Comparison of ENCODE assay signal across 12 mouse cellular contexts in genomic region chr11:87579713-87580112, GRCm38 (mm10). TPM values are rescaled to one million over a fixed set of nuclear protein-coding genes. Genes with fewer than 3 reads are reported as not detected.
DNase-seq lines count a peak whose midpoint lies in the region; ATAC-seq and TF ChIP-seq lines count a peak whose summit lies in the region.
"Had no signal": no experiment of that assay in that cellular context is flagged by ENCODE, and none has a peak within 500 bp of the region (broad histone marks: within the 10 kb centered on the region; RNA-seq: fewer than 3 reads in every experiment).

No protein-coding gene starts in this region.

- H3K4me1 ChIP-seq in heart, embryonic 13.5 days: peaks cover 52% of the 10 kb centered on the region
- peaks cover 52% of the 10 kb centered on the region for H3K4me1 ChIP-seq in midbrain, embryonic 10.5 days
- H3K4me1 ChIP-seq in midbrain, postnatal 0 days (ENCODE audit: insufficient read depth, low read length): peaks cover 2% of the 10 kb centered on the region; the same call in 1 of the 2 replicates
- H3K4me1 ChIP-seq in small intestine, adult 2 months (ENCODE audit: control insufficient read depth, insufficient read depth, insufficient read length, low read length): peaks cover 16% of the 10 kb centered on the region

- no peaks in the 10 kb centered on the region for H3K36me3 ChIP-seq in heart, embryonic 13.5 days
- H3K36me3 ChIP-seq in midbrain, embryonic 10.5 days: no peaks in the 10 kb centered on the region
- 0 out of 2 replicates have a peak, but pooled peaks cover 3% of the 10 kb centered on the region for H3K36me3 ChIP-seq in midbrain, postnatal 0 days (ENCODE audit: insufficient read depth, low read length)
- no peaks in the 10 kb centered on the region for H3K36me3 ChIP-seq in small intestine, adult 2 months (ENCODE audit: control insufficient read depth, insufficient read depth, low read length)

- 25% methylated on average over 1 of the region's 1 CpGs for WGBS in heart, embryonic 13.5 days
- 59% methylated on average over 1 of the region's 1 CpGs for WGBS in midbrain, embryonic 10.5 days
- WGBS in midbrain, postnatal 0 days: 17% methylated on average over 1 of the region's 1 CpGs
- 69% methylated on average over 1 of the region's 1 CpGs for WGBS in small intestine, adult 2 months

- DNase-seq in heart, postnatal 4 days: no peak
- DNase-seq in midbrain, embryonic 10.5 days (ENCODE audit: low spot score): no peak
- DNase-seq in midbrain, postnatal 0 days (ENCODE audit: low spot score): no peak
- peak; percentile 60 for DNase-seq in lung, adult 18-20 months
- DNase-seq in frontal cortex, adult 2 months (ENCODE audit: extremely low spot score in 1 of 2, low spot score in 1 of 2): no peak
- no peak for DNase-seq in right cerebral cortex, adult 18-20 months
- DNase-seq: spleen, adult 18-20 months had no signal

- TF ChIP-seq CTCF in midbrain, postnatal 0 days (IDR thresholded peaks at IDR 0.05): no peak
- TF ChIP-seq CTCF in small intestine, adult 2 months (IDR thresholded peaks at IDR 0.05; ENCODE audit: extremely low read depth, insufficient read length, insufficient replicate concordance, low read depth, low read length): no peak

- no peak for ATAC-seq in heart, embryonic 13.5 days (ENCODE audit: extremely low read depth, insufficient number of reproducible peaks, low FRiP score, low TSS enrichment)
- no peak for ATAC-seq in midbrain, postnatal 0 days (ENCODE audit: low FRiP score)

- no peaks in the 10 kb centered on the region for H3K27me3 ChIP-seq in heart, embryonic 13.5 days (replicated peaks)
- peaks cover 25% of the 10 kb centered on the region for H3K27me3 ChIP-seq in midbrain, embryonic 10.5 days (ENCODE audit: low read depth, poor library complexity, severe bottlenecking)
- no peaks in the 10 kb centered on the region for H3K27me3 ChIP-seq in midbrain, postnatal 0 days (ENCODE audit: insufficient read depth, low read length)
- H3K27me3 ChIP-seq in small intestine, adult 2 months (ENCODE audit: control insufficient read depth, insufficient read depth, low read length): peaks cover 4% of the 10 kb centered on the region

- no peak for TF ChIP-seq POLR2A in small intestine, adult 2 months (IDR thresholded peaks at IDR 0.05; ENCODE audit: low read depth, low read length)

- H3K4me3 ChIP-seq in heart, embryonic 13.5 days: no peak overlapping the region
- H3K4me3 ChIP-seq in midbrain, embryonic 10.5 days: no peak overlapping the region
- H3K4me3 ChIP-seq in midbrain, postnatal 0 days (ENCODE audit: low read depth, low read length): no peak overlapping the region
- peak overlapping the region; percentile 47; the same call in 1 of the 2 replicates for H3K4me3 ChIP-seq in small intestine, adult 2 months (ENCODE audit: low read depth, low read length)

- no peaks in the 10 kb centered on the region for H3K9me3 ChIP-seq in heart, embryonic 13.5 days
- no peaks in the 10 kb centered on the region for H3K9me3 ChIP-seq in midbrain, embryonic 10.5 days (replicated peaks)
- no peaks in the 10 kb centered on the region for H3K9me3 ChIP-seq in midbrain, postnatal 0 days (ENCODE audit: low read length)

- H3K9ac ChIP-seq in heart, embryonic 13.5 days: peak overlapping the region; percentile 81; the same call in 1 of the 2 replicates
- no peak overlapping the region for H3K9ac ChIP-seq in midbrain, postnatal 0 days (replicated peaks; ENCODE audit: low read length, poor library complexity, severe bottlenecking)

- H3K27ac ChIP-seq in heart, embryonic 13.5 days (replicated peaks): peak overlapping the region; percentile 72
- peak overlapping the region; percentile 84; the same call in 1 of the 2 replicates for H3K27ac ChIP-seq in midbrain, embryonic 10.5 days (replicated peaks)
- H3K27ac ChIP-seq in midbrain, postnatal 0 days (ENCODE audit: low read depth, low read length): no peak overlapping the region
- H3K27ac ChIP-seq in small intestine, adult 2 months (ENCODE audit: insufficient read depth, low read depth, low read length): peak overlapping the region; percentile 54

- peak overlapping the region; percentile 93 for H3K4me2 ChIP-seq in heart, embryonic 13.5 days
- H3K4me2 ChIP-seq in midbrain, postnatal 0 days (ENCODE audit: low read depth, low read length, poor library complexity, severe bottlenecking): no peak overlapping the region

RNA-seq across cellular contexts. Expression of gene Sept4, which starts 11.0 kb away (rescaled TPM):
- 15.3 and 18.5 TPM in 2 replicates for polyA plus RNA-seq in heart, embryonic 13.5 days (2015; fragmentation: Nextera tagmentation; extraction: Ambion mirVana)
- total RNA-seq in heart, postnatal 4 days (2021): 10 to 100 TPM; 65.4 to 68.6 TPM
- 10.7 and 11.3 TPM in 2 replicates for polyA plus RNA-seq in midbrain, embryonic 10.5 days (2016; fragmentation: Nextera tagmentation; extraction: Ambion mirVana)
- total RNA-seq in midbrain, postnatal 0 days (2014; rRNA removed): 19.4 and 26.6 TPM in 2 replicates
- 39.1 and 40.5 TPM in 2 replicates for polyA plus RNA-seq in midbrain, postnatal 0 days (2015; fragmentation: Nextera tagmentation; extraction: Ambion mirVana)
- 11.3 and 19.8 TPM in 2 replicates for polyA plus RNA-seq in small intestine, adult 2 months (2012; rRNA removed)
- polyA plus RNA-seq in frontal cortex, adult 2 months (2012; rRNA removed): 287 and 294 TPM in 2 replicates

RNA-seq across cellular contexts. Expression of gene Mtmr4, which starts 12.2 kb away (rescaled TPM):
- polyA plus RNA-seq in heart, embryonic 13.5 days (2015; fragmentation: Nextera tagmentation; extraction: Ambion mirVana): 14.1 and 14.7 TPM in 2 replicates
- 10 to 100 TPM; 15.2 TPM for total RNA-seq in heart, postnatal 4 days (2021)
- 63.5 and 69.8 TPM in 2 replicates for polyA plus RNA-seq in midbrain, embryonic 10.5 days (2016; fragmentation: Nextera tagmentation; extraction: Ambion mirVana)
- 98.9 and 116 TPM in 2 replicates for total RNA-seq in midbrain, postnatal 0 days (2014; rRNA removed)
- polyA plus RNA-seq in midbrain, postnatal 0 days (2015; fragmentation: Nextera tagmentation; extraction: Ambion mirVana): 33.2 and 34.1 TPM in 2 replicates
- 28.3 and 60.0 TPM in 2 replicates for polyA plus RNA-seq in small intestine, adult 2 months (2012; rRNA removed)
- 41.5 and 47.3 TPM in 2 replicates for polyA plus RNA-seq in frontal cortex, adult 2 months (2012; rRNA removed)

RNA-seq across cellular contexts. Expression of gene Gm11492, which starts 13.3 kb away (rescaled TPM):
- polyA plus RNA-seq in heart, embryonic 13.5 days (2015; fragmentation: Nextera tagmentation; extraction: Ambion mirVana): not detected in 2 replicates
- not detected for total RNA-seq in heart, postnatal 4 days (2021)
- not detected in 2 replicates for polyA plus RNA-seq in midbrain, embryonic 10.5 days (2016; fragmentation: Nextera tagmentation; extraction: Ambion mirVana)
- not detected in 2 replicates for total RNA-seq in midbrain, postnatal 0 days (2014; rRNA removed)
- not detected in 2 replicates for polyA plus RNA-seq in midbrain, postnatal 0 days (2015; fragmentation: Nextera tagmentation; extraction: Ambion mirVana)
- not detected in 2 replicates for polyA plus RNA-seq in small intestine, adult 2 months (2012; rRNA removed)
- polyA plus RNA-seq in frontal cortex, adult 2 months (2012; rRNA removed): 0.04 TPM in 1 of 2 replicates, not detected in the other
- polyA plus RNA-seq: embryonic facial prominence, embryonic 11.5 days; limb, embryonic 11.5 days; urinary bladder, adult 2 months had no signal

RNA-seq across cellular contexts. Expression of gene Hsf5, which starts 37.3 kb away (rescaled TPM):
- 0.05 and 0.13 TPM in 2 replicates for polyA plus RNA-seq in heart, embryonic 13.5 days (2015; fragmentation: Nextera tagmentation; extraction: Ambion mirVana)
- total RNA-seq in heart, postnatal 4 days (2021): under 1 TPM; 0.09 to 0.10 TPM
- polyA plus RNA-seq in midbrain, embryonic 10.5 days (2016; fragmentation: Nextera tagmentation; extraction: Ambion mirVana): 0.40 and 0.42 TPM in 2 replicates
- total RNA-seq in midbrain, postnatal 0 days (2014; rRNA removed): 0.11 and 0.52 TPM in 2 replicates
- polyA plus RNA-seq in midbrain, postnatal 0 days (2015; fragmentation: Nextera tagmentation; extraction: Ambion mirVana): 0.10 and 0.25 TPM in 2 replicates
- polyA plus RNA-seq in small intestine, adult 2 months (2012; rRNA removed): 0.13 and 0.34 TPM in 2 replicates
- 0.29 and 0.46 TPM in 2 replicates for polyA plus RNA-seq in frontal cortex, adult 2 months (2012; rRNA removed)

Comparison
In these comparisons a context has a peak if more than half of its experiments do, and no peak if none do; other contexts are left out.
1. DNase-seq: peak in lung, adult 18-20 months (2 of 2); none in heart, postnatal 4 days (single experiment), midbrain, embryonic 10.5 days (single experiment), midbrain, postnatal 0 days (single experiment), frontal cortex, adult 2 months (0 of 2) and right cerebral cortex, adult 18-20 months (single experiment).